Mouse (Mus musculus) midbrain, embryonic 11.5 days (tissue): Measurements from ENCODE around the gene Plekhn1. TPM values are rescaled to one million over a fixed set of nuclear protein-coding genes. Genes with fewer than 3 reads are reported as not detected.

ENCODE experiments used
- ATAC-seq: fragments of 200-750 bp; cut with Nextera tagmentation; 2 replicates; pipeline ENCODE4 v1.8.0; 2017; ENCODE audit warnings: moderate TSS enrichment, moderate library complexity; ENCODE audit not compliant: low FRiP score
- DNase-seq: peaks from one replicate; pipeline ENCODE4 v3.0.0; 2015; ENCODE audit warnings: low spot score; ENCODE audit errors: missing footprints
- H3K27ac ChIP-seq: fragments of 300-500 bp; sonication (generic); 2 replicates; pipeline ENCODE4 v1.5.1; 2014; ENCODE audit warnings: low read depth, low read length
- H3K27me3 ChIP-seq: fragments of 300-500 bp; sonication (generic); 2 replicates; pipeline ENCODE4 v1.6.1; 2014; ENCODE audit warnings: mild to moderate bottlenecking, low read length, moderate library complexity, mixed read lengths; ENCODE audit not compliant: control insufficient read depth, insufficient read depth
- H3K36me3 ChIP-seq: fragments of 300-500 bp; sonication (generic); 2 replicates; pipeline ENCODE4 v1.6.1; 2014; ENCODE audit warnings: mild to moderate bottlenecking, low read length, moderate library complexity, mixed read lengths; ENCODE audit not compliant: control insufficient read depth, insufficient read depth
- H3K4me1 ChIP-seq: fragments of 300-500 bp; sonication (generic); 2 replicates; pipeline ENCODE4 v1.6.1; 2014; ENCODE audit warnings: low read length; ENCODE audit not compliant: control insufficient read depth, insufficient read depth
- H3K4me2 ChIP-seq: fragments of 300-500 bp; sonication (generic); 2 replicates; pipeline ENCODE4 v1.6.1; 2014; ENCODE audit warnings: mild to moderate bottlenecking, moderate library complexity
- H3K4me3 ChIP-seq: fragments of 300-500 bp; sonication (generic); 2 replicates; pipeline ENCODE4 v1.5.1; 2014; ENCODE audit warnings: low read depth, low read length
- H3K9ac ChIP-seq: fragments of 300-500 bp; sonication (generic); 2 replicates; pipeline ENCODE4 v1.6.1; 2014; ENCODE audit warnings: low read length
- H3K9me3 ChIP-seq: fragments of 300-500 bp; sonication (generic); 2 replicates; pipeline ENCODE4 v1.6.1; 2016; ENCODE audit warnings: low read length; ENCODE audit not compliant: control insufficient read depth
- WGBS: fragments of 180-500 bp; shearing (Covaris S2); extraction: QIAGEN DNeasy Blood & Tissue Kit; methylation state at CpG from one replicate; pipeline ENCODE4 v1.1.7; 2014; 5-methylcytosine and 5-hydroxymethylcytosine counted together
- polyA plus RNA-seq: library from polyadenylated mRNA; unstranded; fragments of >200 nt; fragmentation: Nextera tagmentation; extraction: Ambion mirVana; gene quantifications from 2 replicates; pipeline ENCODE4 v1.2.1, GENCODE M21; 2014

Plekhn1 gene
- polyA plus RNA-seq, 1 experiment from 2014 or later, result 18.1 TPM

- peak overlapping the region; percentile 89 for H3K4me2 ChIP-seq
- H3K4me1 ChIP-seq, result peaks cover 11% of the 10 kb centered on the region
- peak overlapping the region; percentile 79 for H3K9ac ChIP-seq
- no peaks in the 10 kb centered on the region for H3K9me3 ChIP-seq
- WGBS, result 26% methylated on average over 52 of the region's 60 CpGs
- H3K36me3 ChIP-seq, result peaks cover 38% of the 10 kb centered on the region
- ATAC-seq (no peak), DNase-seq (peak; percentile 89)
- no peak overlapping the region; the same call in 1 of the 2 replicates for H3K27ac ChIP-seq
- H3K27me3 ChIP-seq, result no peaks in the 10 kb centered on the region
- peak overlapping the region; percentile 92 for H3K4me3 ChIP-seq
Measured at GRCm38 (mm10) chr4:156236651-156237447, 2.2 kb upstream of the Plekhn1 start.

GRCm38 (mm10) chr4:156235808-156236533 lies 1.3 kb upstream of the Plekhn1 start, which contains the start of gene Noc2l:
TSS of gene Noc2l (plus strand) at chr4:156236010.
- Histone ChIP-seq H3K27ac (peak within 1 kb of the TSS; percentile 71), H3K9me3 (no peaks in the 10 kb centered on the region), H3K4me2 (peak within 1 kb of the TSS; percentile 89), H3K9ac (peak within 1 kb of the TSS; percentile 79), H3K4me3 (peak within 1 kb of the TSS; percentile 92), H3K4me1 (peaks cover 11% of the 10 kb centered on the region), H3K27me3 (no peaks in the 10 kb centered on the region), H3K36me3 (peaks cover 37% of the 10 kb centered on the region)
- ATAC-seq (peak; percentile 89), DNase-seq (peak; percentile 99)
- WGBS, result under 1% methylated on average over 87 of the region's 90 CpGs

GRCm38 (mm10) chr4:156235360-156235770 lies 708 bp upstream of the Plekhn1 start:
- DNase-seq (no peak), ATAC-seq (peak; percentile 26; the same call in 1 of the 2 replicates)
- Histone ChIP-seq H3K27me3 (no peaks in the 10 kb centered on the region), H3K9ac (peak overlapping the region; percentile 79), H3K9me3 (no peaks in the 10 kb centered on the region), H3K27ac (peak overlapping the region; percentile 16; the same call in 1 of the 2 replicates), H3K4me1 (peaks cover 11% of the 10 kb centered on the region), H3K36me3 (peaks cover 37% of the 10 kb centered on the region), H3K4me3 (peak overlapping the region; percentile 92), H3K4me2 (peak overlapping the region; percentile 89)
- WGBS, result 0% methylated on average over 15 of the region's 15 CpGs

GRCm38 (mm10) chr4:156234021-156234501 lies 596 bp downstream of the Plekhn1 start:
- ATAC-seq (0 out of 2 replicates have a peak, but pooled peaks have one; percentile 34), DNase-seq (peak; percentile 90)
- H3K27ac ChIP-seq, result peak overlapping the region; percentile 71; the same call in 1 of the 2 replicates
- H3K4me3 ChIP-seq, result peak overlapping the region; percentile 92
- peak overlapping the region; percentile 89 for H3K4me2 ChIP-seq
- H3K9ac ChIP-seq, result peak overlapping the region; percentile 67
- H3K4me1 ChIP-seq, result peaks cover 11% of the 10 kb centered on the region
- 4% methylated on average over 16 of the region's 17 CpGs for WGBS
- H3K36me3 ChIP-seq, result peaks cover 33% of the 10 kb centered on the region
- H3K27me3 ChIP-seq, result no peaks in the 10 kb centered on the region
- no peaks in the 10 kb centered on the region for H3K9me3 ChIP-seq

- no peak overlapping the region for H3K27ac ChIP-seq
- H3K4me3 ChIP-seq, result no peak overlapping the region
- ATAC-seq, result peak; percentile 49
- peaks cover 25% of the 10 kb centered on the region for H3K36me3 ChIP-seq
- H3K4me2 ChIP-seq, result no peak overlapping the region
- no peak overlapping the region for H3K9ac ChIP-seq
- H3K27me3 ChIP-seq, result no peaks in the 10 kb centered on the region
- H3K9me3 ChIP-seq, result no peaks in the 10 kb centered on the region
- 24% methylated on average over 12 of the region's 12 CpGs for WGBS
- DNase-seq, result no peak
- peaks cover 1% of the 10 kb centered on the region for H3K4me1 ChIP-seq
Measured at GRCm38 (mm10) chr4:156228393-156229024, 6.1 kb downstream of the Plekhn1 start.

GRCm38 (mm10) chr4:156227752-156228392 lies 6.8 kb downstream of the Plekhn1 start:
- H3K27ac ChIP-seq, result no peak overlapping the region
- 29% methylated on average over 18 of the region's 18 CpGs for WGBS
- no peak overlapping the region for H3K4me2 ChIP-seq
- DNase-seq, result no peak
- ATAC-seq, result no peak; the same call in 1 of the 2 replicates
- H3K9me3 ChIP-seq, result no peaks in the 10 kb centered on the region
- peaks cover 25% of the 10 kb centered on the region for H3K36me3 ChIP-seq
- no peak overlapping the region for H3K9ac ChIP-seq
- no peak overlapping the region for H3K4me3 ChIP-seq
- H3K27me3 ChIP-seq, result no peaks in the 10 kb centered on the region
- no peaks in the 10 kb centered on the region for H3K4me1 ChIP-seq

- H3K27ac ChIP-seq, result no peak overlapping the region
- no peak overlapping the region for H3K4me2 ChIP-seq
- no peaks in the 10 kb centered on the region for H3K9me3 ChIP-seq
- DNase-seq (no peak), ATAC-seq (no peak)
- H3K4me3 ChIP-seq, result no peak overlapping the region
- WGBS, result 90% methylated on average over 2 of the region's 2 CpGs
- no peaks in the 10 kb centered on the region for H3K4me1 ChIP-seq
- no peak overlapping the region for H3K9ac ChIP-seq
- no peaks in the 10 kb centered on the region; the same call in 1 of the 2 replicates for H3K36me3 ChIP-seq
- no peaks in the 10 kb centered on the region for H3K27me3 ChIP-seq
Measured at GRCm38 (mm10) chr4:156224276-156224675, 10.4 kb downstream of the Plekhn1 start.

- DNase-seq, result no peak
- 89% methylated on average over 11 of the region's 11 CpGs for WGBS
- H3K4me1 ChIP-seq, result no peaks in the 10 kb centered on the region
- H3K27me3 ChIP-seq, result no peaks in the 10 kb centered on the region
- no peak overlapping the region for H3K9ac ChIP-seq
- H3K36me3 ChIP-seq, result no peaks in the 10 kb centered on the region
- no peak overlapping the region for H3K4me2 ChIP-seq
- H3K9me3 ChIP-seq, result no peaks in the 10 kb centered on the region
- H3K4me3 ChIP-seq, result no peak overlapping the region
- no peak overlapping the region for H3K27ac ChIP-seq
- ATAC-seq, result no peak
Measured at GRCm38 (mm10) chr4:156219936-156220335, 14.7 kb downstream of the Plekhn1 start.
